Mouse (Mus musculus): ENCODE measurements at regions not wholly inside any gene's neighbourhood (a gene's known extent, or its start where the extent isn't known, plus 50 kb on each side); places are given as distances from the start of the nearest gene placed in this dataset.

GRCm38 (mm10) chr12:39952854-39953253, 85.0 kb downstream of the Arl4a start:
- ATAC-seq (replicated peaks; ENCODE audit: poor library complexity, severe bottlenecking): no peak

DNA sequence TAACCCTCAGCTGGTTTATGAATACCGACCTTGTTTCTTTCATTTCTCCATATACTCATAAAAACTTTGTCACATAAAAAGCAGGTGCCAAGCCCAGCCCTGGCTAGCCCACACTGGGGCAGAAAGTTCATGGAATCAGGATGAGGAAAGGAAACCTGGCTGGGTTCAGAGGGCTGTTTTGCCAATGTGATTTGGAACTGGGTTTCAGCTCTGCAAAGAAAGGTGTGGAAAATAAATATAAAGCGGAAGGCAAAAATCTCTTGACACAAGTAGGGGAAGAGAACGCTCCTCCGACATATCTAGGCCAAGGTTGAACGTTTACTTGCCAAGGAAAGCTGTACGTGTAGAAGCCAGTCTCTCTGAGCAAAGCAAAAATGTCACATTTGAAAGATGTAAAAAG, 85.9 kb downstream of the Arl4a start:
- ATAC-seq (replicated peaks; ENCODE audit: poor library complexity, severe bottlenecking): no peak

DNA sequence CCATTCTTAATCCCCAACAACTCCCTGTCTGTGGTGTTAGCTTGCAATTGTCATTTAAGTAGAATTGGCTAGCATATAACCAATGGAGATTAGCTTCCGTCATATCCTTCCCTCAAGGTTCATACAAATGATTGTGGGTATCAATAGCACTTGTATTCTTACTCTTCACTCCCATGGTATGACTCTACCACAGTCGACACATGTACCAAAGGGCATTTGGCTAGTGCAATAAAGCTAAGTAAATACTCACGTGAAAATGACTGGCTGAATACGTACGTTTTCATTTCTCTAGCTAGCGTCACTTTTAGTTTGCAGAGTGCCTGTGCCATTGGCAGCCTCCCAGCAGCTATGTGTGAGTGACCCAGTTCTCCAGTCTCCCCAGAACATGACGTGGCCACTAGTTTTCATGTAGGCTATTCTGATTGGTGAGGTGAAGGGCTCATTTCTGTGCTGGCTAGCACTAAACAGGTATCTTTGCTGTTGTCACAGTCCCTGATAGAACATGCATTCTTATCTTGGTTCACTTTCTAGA, 87.5 kb downstream of the Arl4a start:
- no peak for ATAC-seq (replicated peaks; ENCODE audit: poor library complexity, severe bottlenecking)

GRCm38 (mm10) chr12:39942910-39943309, 94.9 kb downstream of the Arl4a start:
- ATAC-seq (replicated peaks; ENCODE audit: poor library complexity, severe bottlenecking): no peak

DNA sequence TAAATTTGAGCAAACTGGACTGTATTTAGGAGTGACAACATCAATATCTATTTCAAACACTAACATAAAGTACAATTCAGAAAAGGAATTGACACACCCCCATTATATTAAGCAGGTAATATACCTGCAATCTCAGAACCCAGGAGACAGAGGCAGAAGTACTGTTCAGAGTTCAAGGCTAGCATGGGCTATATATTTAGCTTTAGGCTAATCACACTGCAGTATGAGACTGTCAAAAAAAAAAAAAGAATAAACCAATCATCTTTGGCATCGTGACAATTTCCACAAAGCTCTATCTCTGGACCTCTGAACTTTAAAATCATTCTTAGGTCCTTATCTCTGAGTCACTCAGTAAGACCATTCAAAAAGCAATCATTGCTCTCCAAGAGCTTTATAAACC, 96.7 kb downstream of the Arl4a start:
- no peak for ATAC-seq (replicated peaks; ENCODE audit: poor library complexity, severe bottlenecking)

GRCm38 (mm10) chr12:39939017-39939416, 98.8 kb downstream of the Arl4a start:
- no peak for ATAC-seq (replicated peaks; ENCODE audit: poor library complexity, severe bottlenecking)

DNA sequence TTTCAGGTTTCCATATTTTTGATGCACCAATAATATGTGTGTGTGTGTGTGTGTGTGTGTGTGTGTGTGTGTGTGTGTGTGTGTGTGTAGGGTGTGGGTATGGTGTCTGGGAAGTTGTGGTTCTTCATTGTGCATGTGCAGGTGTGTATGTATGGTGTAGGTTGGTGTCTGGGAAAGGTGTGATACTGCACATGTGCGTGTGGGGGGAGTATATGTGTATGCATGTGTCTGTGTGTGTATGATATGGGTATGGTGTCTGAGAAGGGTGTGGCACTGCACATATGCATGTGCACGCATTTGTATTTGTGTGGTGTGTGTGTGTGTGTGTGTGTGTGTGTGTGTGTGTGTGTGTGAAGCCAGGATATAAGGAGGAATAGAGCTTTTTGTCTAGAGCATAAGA, 99.6 kb downstream of the Arl4a start:
- ATAC-seq (replicated peaks; ENCODE audit: poor library complexity, severe bottlenecking): no peak

DNA sequence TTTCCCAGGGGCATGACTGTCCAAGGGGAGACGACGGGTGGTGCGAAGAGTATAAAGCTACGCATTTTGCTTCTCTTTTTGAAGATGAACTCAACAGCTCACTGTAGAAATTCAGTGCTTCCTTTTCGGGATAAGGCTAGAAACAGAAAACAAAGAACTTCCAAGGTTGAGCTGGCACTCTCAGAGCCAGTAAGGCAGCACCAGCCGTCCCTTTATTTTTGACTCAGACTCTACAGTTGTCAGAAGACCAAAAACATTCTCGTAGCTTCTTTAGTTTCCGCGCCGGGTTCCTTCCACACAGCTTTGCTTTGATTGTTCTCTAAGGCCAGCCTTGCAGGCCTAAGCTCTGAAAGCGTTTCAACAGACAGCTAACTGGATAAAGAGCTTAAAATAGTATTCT, 101.5 kb downstream of the Arl4a start:
- no peak for ATAC-seq (replicated peaks; ENCODE audit: poor library complexity, severe bottlenecking)

GRCm38 (mm10) chr12:39935775-39936174, 102.0 kb downstream of the Arl4a start:
- no peak for ATAC-seq (replicated peaks; ENCODE audit: poor library complexity, severe bottlenecking)

DNA sequence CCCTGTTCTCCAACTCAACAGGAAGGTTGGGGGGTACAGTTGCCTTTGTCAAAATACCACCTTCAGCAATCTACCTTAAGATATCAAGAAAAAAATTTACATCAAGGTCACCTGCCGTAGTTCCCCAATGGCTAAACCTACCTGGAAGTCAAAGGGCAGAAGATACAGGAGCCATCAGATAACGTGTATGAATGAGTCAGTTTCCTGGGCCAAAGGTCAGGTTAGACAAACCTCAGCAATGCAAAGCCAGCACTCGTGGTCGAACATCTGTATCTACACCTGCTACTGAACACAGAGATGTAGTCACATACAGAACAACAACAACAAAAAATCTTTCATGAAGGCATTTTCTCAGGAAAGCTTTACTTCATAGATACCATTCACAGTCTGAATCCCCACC, 102.9 kb downstream of the Arl4a start:
- ATAC-seq (replicated peaks; ENCODE audit: poor library complexity, severe bottlenecking): no peak

DNA sequence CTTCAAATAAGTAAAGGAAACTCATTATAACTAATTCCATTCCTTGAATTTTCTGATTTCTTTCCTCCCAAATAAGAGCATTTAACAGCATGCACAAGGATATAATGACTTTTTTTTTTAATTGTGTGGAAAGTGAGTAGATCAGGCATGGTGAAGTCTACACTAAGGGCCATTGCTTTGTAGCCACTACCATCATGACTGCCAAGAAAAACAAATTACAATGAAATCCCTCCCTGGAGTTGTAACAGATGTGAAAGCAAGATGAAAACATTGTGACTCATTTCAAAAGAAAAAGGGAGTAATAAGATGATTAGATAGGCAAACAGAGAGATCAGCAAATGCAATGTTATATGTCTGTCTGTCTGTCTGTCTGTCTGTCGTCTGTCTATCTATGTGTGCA, 106.6 kb downstream of the Arl4a start:
- no peak for ATAC-seq (replicated peaks; ENCODE audit: poor library complexity, severe bottlenecking)

- ATAC-seq (replicated peaks; ENCODE audit: poor library complexity, severe bottlenecking): no peak
Measured at GRCm38 (mm10) chr12:39927902-39928301, 109.9 kb downstream of the Arl4a start.

- ATAC-seq (replicated peaks; ENCODE audit: poor library complexity, severe bottlenecking): no peak
Measured at GRCm38 (mm10) chr12:39927014-39927413, 110.8 kb downstream of the Arl4a start.

DNA sequence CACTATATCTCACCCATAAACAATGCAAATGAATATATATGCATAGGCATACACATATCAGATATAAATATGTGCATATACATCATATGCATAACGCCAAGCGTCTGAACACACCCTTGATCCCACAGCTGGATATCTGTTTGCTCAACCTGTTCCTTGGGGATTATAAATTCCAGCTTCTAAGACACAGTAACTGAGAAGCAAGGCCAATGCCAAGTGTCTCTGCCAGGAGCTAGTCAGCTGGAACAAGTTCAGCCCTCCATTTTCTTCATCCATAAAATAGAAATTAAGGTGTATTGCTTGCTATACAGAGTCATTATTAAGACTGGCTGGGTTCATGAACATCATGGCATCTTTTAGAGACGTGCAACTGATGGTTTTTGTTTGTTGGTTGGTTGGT, 116.3 kb downstream of the Arl4a start:
- ATAC-seq (replicated peaks; ENCODE audit: poor library complexity, severe bottlenecking): no peak

DNA sequence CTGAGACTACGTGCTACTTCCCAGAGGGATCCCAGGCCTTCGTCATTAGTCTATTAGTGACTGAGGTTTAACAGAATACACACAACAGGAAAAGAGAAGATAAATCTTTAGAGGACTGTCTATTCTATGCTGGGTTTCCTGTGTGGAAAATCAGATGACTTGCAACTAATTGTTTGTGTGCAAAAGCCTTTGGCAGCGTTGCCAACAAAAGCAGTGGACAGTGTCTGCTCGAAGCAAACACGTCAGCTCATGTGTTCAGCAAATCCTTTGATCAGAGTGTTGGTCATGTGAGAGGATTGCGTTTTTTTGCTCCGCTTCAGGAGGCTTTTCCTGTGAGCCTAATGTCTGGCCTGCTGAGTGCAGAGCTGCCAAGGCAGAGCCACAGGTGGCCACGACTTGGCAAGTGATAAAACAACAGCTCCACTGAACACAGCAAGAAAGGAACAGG, 117.3 kb downstream of the Arl4a start:
- no peak for ATAC-seq (replicated peaks; ENCODE audit: poor library complexity, severe bottlenecking)

- ATAC-seq (replicated peaks; ENCODE audit: poor library complexity, severe bottlenecking): no peak
Measured at GRCm38 (mm10) chr12:39919909-39920308, 117.9 kb downstream of the Arl4a start.

DNA sequence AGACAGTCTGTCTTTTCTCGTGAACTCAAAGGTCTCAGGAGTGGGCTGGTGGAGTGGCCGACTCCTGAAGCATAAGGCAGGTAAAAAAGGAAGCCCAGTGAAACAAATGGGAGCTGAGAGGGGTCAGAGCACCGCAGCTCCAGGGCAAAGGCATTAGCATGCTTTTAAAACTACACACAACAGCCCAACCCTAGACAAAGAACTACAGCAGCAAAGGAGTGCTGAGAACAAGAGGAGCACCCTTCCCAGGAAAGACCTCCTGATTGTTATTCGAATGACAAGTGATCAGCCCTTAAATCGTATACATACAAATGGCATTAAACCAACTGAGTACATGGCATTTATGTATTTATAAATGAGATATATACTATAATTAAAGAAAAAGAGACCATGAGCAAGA, 149.3 kb downstream of the Arl4a start:
- ATAC-seq (replicated peaks; ENCODE audit: poor library complexity, severe bottlenecking): no peak

DNA sequence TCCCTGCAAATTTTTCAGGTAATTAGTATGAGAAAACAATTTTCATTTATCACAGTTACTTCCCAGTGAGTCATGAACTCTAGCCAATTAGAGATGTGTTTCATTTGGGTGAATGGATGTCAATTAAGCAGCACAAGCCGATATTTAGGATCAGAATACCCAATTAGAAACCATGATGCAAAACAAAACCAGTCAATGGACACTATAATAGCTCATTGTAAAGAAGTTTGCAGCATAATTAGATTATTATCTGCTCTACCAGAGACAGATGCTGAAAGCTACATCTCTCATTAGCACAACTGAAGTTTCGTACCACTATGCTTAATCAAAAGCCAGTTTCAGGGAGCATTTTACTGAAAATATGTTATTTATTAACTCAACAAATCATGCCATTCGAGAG, 152.5 kb downstream of the Arl4a start:
- no peak for ATAC-seq (replicated peaks; ENCODE audit: poor library complexity, severe bottlenecking)

GRCm38 (mm10) chr12:39880309-39880708, 157.5 kb downstream of the Arl4a start:
- no peak for ATAC-seq (replicated peaks; ENCODE audit: poor library complexity, severe bottlenecking)

- no peak for ATAC-seq (replicated peaks; ENCODE audit: poor library complexity, severe bottlenecking)
Measured at GRCm38 (mm10) chr12:39873917-39874316, 163.9 kb downstream of the Arl4a start.

DNA sequence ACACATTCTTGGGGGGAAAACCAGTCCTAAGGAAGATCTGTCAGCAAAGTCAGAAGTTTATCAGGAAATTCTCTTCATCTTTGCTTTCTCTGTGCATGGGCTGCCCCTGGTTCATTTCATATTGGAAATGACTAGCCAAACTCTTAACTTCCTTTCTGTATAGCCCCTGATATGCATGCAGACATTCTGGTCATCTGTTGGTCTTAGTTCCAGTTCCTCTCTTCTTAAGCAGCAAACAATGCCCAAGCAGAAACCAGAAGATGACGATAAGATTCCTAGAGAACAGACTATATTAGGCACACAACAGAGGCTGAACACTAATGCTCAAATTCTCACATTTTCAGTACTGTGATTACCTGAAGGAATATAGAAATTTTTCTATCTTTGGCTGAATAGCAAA, 176.0 kb downstream of the Arl4a start:
- ATAC-seq (replicated peaks; ENCODE audit: poor library complexity, severe bottlenecking): no peak

GRCm38 (mm10) chr12:39851610-39852009, 186.2 kb downstream of the Arl4a start:
- no peak for ATAC-seq (replicated peaks; ENCODE audit: poor library complexity, severe bottlenecking)
